Mouse (Mus musculus): ENCODE measurements around the gene Gsdma3.

Gsdma3 gene

GRCm38 (mm10) chr11:98625611-98626410, at the start of gene Gsdma3, which contains the start of gene Gm12355:
TSS of gene Gsdma3 (plus strand) at chr11:98626360.
TSS of gene Gm12355 (minus strand) at chr11:98625661.
- no peak for DNase-seq (ENCODE audit: low read depth in 1 of 2, low spot score in 2 of 2)

GRCm38 (mm10) chr11:98577776-98578175, 48.4 kb upstream of the Gsdma3 start:
- no peak for DNase-seq (ENCODE audit: low read depth in 1 of 2, low spot score in 2 of 2)

GRCm38 (mm10) chr11:98580301-98581121, 45.6 kb upstream of the Gsdma3 start:
- DNase-seq (ENCODE audit: low read depth in 1 of 2, low spot score in 2 of 2): no peak

- DNase-seq (ENCODE audit: low read depth in 1 of 2, low spot score in 2 of 2): no peak
Measured at GRCm38 (mm10) chr11:98581286-98582029, 44.7 kb upstream of the Gsdma3 start.

GRCm38 (mm10) chr11:98582030-98582388, 44.2 kb upstream of the Gsdma3 start:
- DNase-seq (ENCODE audit: low read depth in 1 of 2, low spot score in 2 of 2): no peak

GRCm38 (mm10) chr11:98582551-98583264, 43.5 kb upstream of the Gsdma3 start:
- DNase-seq (ENCODE audit: low read depth in 1 of 2, low spot score in 2 of 2): no peak

GRCm38 (mm10) chr11:98583265-98583552, 43.0 kb upstream of the Gsdma3 start:
- no peak for DNase-seq (ENCODE audit: low read depth in 1 of 2, low spot score in 2 of 2)

- DNase-seq (ENCODE audit: low read depth in 1 of 2, low spot score in 2 of 2): no peak
Measured at GRCm38 (mm10) chr11:98583571-98583970, 42.6 kb upstream of the Gsdma3 start.

- no peak for DNase-seq (ENCODE audit: low read depth in 1 of 2, low spot score in 2 of 2)
Measured at GRCm38 (mm10) chr11:98584146-98584545, 42.0 kb upstream of the Gsdma3 start.

- DNase-seq (ENCODE audit: low read depth in 1 of 2, low spot score in 2 of 2): no peak
Measured at GRCm38 (mm10) chr11:98584629-98585177, 41.5 kb upstream of the Gsdma3 start.

- DNase-seq (ENCODE audit: low read depth in 1 of 2, low spot score in 2 of 2): no peak
Measured at GRCm38 (mm10) chr11:98586087-98586891, 39.9 kb upstream of the Gsdma3 start.

- DNase-seq (ENCODE audit: low read depth in 1 of 2, low spot score in 2 of 2): peak; percentile 92 to 94
Measured at GRCm38 (mm10) chr11:98586892-98587563, 39.1 kb upstream of the Gsdma3 start, which contains the start of gene Ormdl3. TSS of gene Ormdl3 (minus strand) at chr11:98587368.

GRCm38 (mm10) chr11:98587684-98588546, 38.2 kb upstream of the Gsdma3 start:
- peak; percentile 59 to 65 for DNase-seq (ENCODE audit: low read depth in 1 of 2, low spot score in 2 of 2)

- DNase-seq (ENCODE audit: low read depth in 1 of 2, low spot score in 2 of 2): no peak
Measured at GRCm38 (mm10) chr11:98588833-98589281, 37.3 kb upstream of the Gsdma3 start.

GRCm38 (mm10) chr11:98589306-98589705, 36.9 kb upstream of the Gsdma3 start:
- DNase-seq (ENCODE audit: low read depth in 1 of 2, low spot score in 2 of 2): no peak

GRCm38 (mm10) chr11:98590548-98591445, 35.4 kb upstream of the Gsdma3 start:
- no peak for DNase-seq (ENCODE audit: low read depth in 1 of 2, low spot score in 2 of 2)

- DNase-seq (ENCODE audit: low read depth in 1 of 2, low spot score in 2 of 2): no peak
Measured at GRCm38 (mm10) chr11:98595021-98595420, 31.1 kb upstream of the Gsdma3 start.
